Mouse (Mus musculus): ENCODE measurements around the gene Lclat1. TPM values are rescaled to one million over a fixed set of nuclear protein-coding genes. Genes with fewer than 3 reads are reported as not detected.
"Not testable (repeated sequence)": the region's sequence is repeated elsewhere in the genome, so short reads cannot be mapped to it uniquely, and the experiment has no call there.

Lclat1 gene
- polyA plus RNA-seq, 1 experiment from 2014 or later = 11.3 TPM

DNA sequence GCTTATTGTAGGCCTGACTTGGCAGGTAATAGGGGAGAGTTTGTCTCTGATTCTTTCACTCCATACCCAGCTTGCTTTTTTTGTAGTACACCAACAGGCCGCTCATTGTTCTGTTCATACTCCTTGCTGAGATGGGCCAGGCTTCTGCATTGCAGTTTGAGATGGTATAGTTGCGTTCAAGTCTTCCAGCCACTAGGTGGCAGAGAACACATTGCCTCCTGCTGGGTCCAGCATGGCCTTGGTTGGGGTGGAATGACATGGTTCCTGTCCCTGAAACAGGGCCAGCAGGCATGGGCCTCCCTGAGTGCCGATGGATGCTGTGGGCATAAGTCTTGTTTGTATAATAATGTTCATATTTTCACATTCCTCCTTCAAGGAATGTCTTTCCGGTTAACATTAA is 170.0 kb downstream of the Lclat1 start:
- no peak overlapping the region for H3K27ac ChIP-seq
- no peak for ATAC-seq (ENCODE audit: insufficient read depth, low FRiP score, low read depth)
- WGBS = 91% methylated on average over 4 of the region's 4 CpGs

DNA sequence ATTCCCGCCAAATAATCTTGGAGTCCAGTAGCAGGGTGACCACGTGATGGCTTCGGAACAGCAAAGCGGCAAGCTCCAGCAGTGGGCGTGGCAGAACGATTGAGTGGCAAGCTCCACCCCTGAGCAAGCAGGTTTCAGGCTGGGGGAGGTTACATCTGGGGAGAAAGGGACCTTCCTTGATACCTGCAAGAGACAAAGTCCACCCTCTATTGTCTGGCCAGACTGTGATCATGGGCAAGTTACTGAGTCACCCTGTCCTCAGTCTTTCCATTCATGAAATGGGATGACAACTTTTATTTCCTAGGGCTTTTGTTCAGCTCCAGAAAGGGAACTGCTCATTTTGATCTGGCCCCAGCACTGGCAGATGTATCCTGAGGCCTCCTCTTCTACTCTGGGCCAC is 174.9 kb downstream of the Lclat1 start:
- H3K9me3 ChIP-seq; H3K4me2 ChIP-seq; H3K4me1 ChIP-seq; H3K27me3 ChIP-seq (replicated peaks); H3K36me3 ChIP-seq; H3K27ac ChIP-seq; ATAC-seq (ENCODE audit: insufficient read depth, low FRiP score, low read depth); H3K9ac ChIP-seq; H3K4me3 ChIP-seq (replicated peaks): not testable (repeated sequence)
- 36% methylated on average over 6 of the region's 6 CpGs for WGBS

More for the DNA sequence above, 170.0 kb downstream of the Lclat1 start:
- Histone ChIP-seq H3K4me2 (no peak overlapping the region), H3K9me3 (no peaks in the 10 kb centered on the region), H3K36me3 (no peaks in the 10 kb centered on the region), H3K4me1 (no peaks in the 10 kb centered on the region), H3K9ac (no peak overlapping the region), H3K27me3 (replicated peaks) (no peaks in the 10 kb centered on the region), H3K4me3 (replicated peaks) (no peak overlapping the region)

DNA sequence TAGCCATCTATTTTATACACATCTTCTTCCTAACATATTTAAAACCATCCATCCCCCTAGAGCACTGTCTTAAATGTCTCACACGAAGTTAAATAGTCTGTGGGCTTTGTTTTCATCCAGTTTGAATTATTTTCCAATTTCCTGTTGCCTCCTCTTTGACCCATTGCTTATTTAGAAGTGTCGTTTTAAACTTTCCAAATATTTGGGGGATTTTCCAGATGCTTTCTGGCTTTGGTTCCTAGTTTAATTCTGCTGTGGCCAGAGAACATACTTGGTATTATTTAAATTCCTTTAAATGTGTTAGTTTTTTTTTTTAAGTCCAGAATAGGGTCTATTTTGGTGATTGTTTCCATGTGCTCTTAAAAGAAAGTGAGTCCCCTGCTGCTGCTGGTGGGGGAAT is 176.5 kb downstream of the Lclat1 start:
- Histone ChIP-seq H3K27ac (no peak overlapping the region; the same call in 1 of the 2 replicates), H3K4me1 (no peaks in the 10 kb centered on the region), H3K4me2 (no peak overlapping the region), H3K4me3 (replicated peaks) (no peak overlapping the region), H3K27me3 (replicated peaks) (no peaks in the 10 kb centered on the region), H3K36me3 (no peaks in the 10 kb centered on the region), H3K9ac (no peak overlapping the region), H3K9me3 (no peaks in the 10 kb centered on the region)
- 24% methylated on average over 2 of the region's 2 CpGs for WGBS
- ATAC-seq (ENCODE audit: insufficient read depth, low FRiP score, low read depth) = no peak

Other genes with a start within 250 kb of the Lclat1 start
- gene Lbh, start 189.7 kb upstream of the Lclat1 start, polyA plus RNA-seq (2015; fragmentation: Nextera tagmentation; extraction: Ambion mirVana) = 5.3 and 6.0 TPM in 2 replicates